Mouse (Mus musculus) kidney, adult 2 months (tissue): ENCODE measurements around the gene Hk2.

ENCODE experiments used
- CTCF ChIP-seq: fragments of 200-500 bp; conservative IDR thresholded peaks from 2 replicates; pipeline ENCODE4 v1.5.1; 2011; ENCODE audit warnings: low read depth, mild to moderate bottlenecking, control low read depth, low read length, moderate library complexity, mixed read lengths; ENCODE audit not compliant: insufficient read depth, insufficient read length
- POLR2A ChIP-seq: fragments of 200-500 bp; IDR thresholded peaks from one replicate; pipeline ENCODE4 v1.6.1; 2011; ENCODE audit warnings: low read depth, low read length, control low read depth

DNA sequence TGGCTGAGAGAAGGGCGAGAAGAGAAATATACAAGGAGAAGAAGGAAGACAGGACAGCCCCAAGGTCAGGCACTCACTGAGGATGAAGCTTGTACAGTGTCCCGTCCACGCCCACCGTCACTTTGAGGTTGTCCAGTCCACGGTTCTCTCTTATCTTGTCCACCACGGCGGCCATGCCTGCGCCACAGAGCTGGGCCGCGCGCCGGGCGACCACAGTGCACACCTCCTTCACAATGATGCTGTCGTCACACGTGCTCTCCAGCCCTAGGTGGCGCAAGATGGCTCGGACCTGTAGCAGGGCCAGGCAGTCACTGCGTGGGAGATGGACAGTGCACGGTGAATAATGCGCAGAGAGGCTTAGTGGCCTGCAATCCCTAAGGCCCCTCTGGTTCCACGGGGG lies 45.6 kb downstream of the Hk2 start:
- no peak for TF ChIP-seq POLR2A
- no peak for TF ChIP-seq CTCF
